Mouse (Mus musculus) stomach, embryonic 16.5 days (tissue): ENCODE measurements around the gene Rtn4rl2. TPM values are rescaled to one million over a fixed set of nuclear protein-coding genes. Genes with fewer than 3 reads are reported as not detected.
"Not testable (repeated sequence)": the region's sequence is repeated elsewhere in the genome, so short reads cannot be mapped to it uniquely, and the experiment has no call there.

Source experiments
- ATAC-seq: fragments of 200-750 bp; cut with Nextera tagmentation; 2 replicates; pipeline ENCODE4 v1.8.0; 2017; ENCODE audit warnings: moderate number of reproducible peaks, moderate TSS enrichment; ENCODE audit not compliant: insufficient read depth, low FRiP score
- H3K27ac ChIP-seq: fragments of 300-500 bp; sonication (generic); 2 replicates; pipeline ENCODE4 v1.5.1; 2014; ENCODE audit warnings: low read length
- H3K27me3 ChIP-seq: fragments of 300-500 bp; sonication (generic); 2 replicates; pipeline ENCODE4 v1.6.1; 2014; ENCODE audit warnings: low read length, control low read depth, mixed read lengths; ENCODE audit not compliant: control insufficient read depth, insufficient read depth
- H3K36me3 ChIP-seq: fragments of 300-500 bp; sonication (generic); 2 replicates; pipeline ENCODE4 v1.6.1; 2014; ENCODE audit warnings: low read length; ENCODE audit not compliant: control insufficient read depth, insufficient read depth
- H3K4me1 ChIP-seq: fragments of 300-500 bp; sonication (generic); 2 replicates; pipeline ENCODE4 v1.6.1; 2014; ENCODE audit warnings: low read length, control low read depth, mixed read lengths; ENCODE audit not compliant: control insufficient read depth, insufficient read depth
- H3K4me2 ChIP-seq: fragments of 300-500 bp; sonication (generic); 2 replicates; pipeline ENCODE4 v1.6.1; 2014; ENCODE audit warnings: low read depth, low read length, mixed read lengths
- H3K4me3 ChIP-seq: fragments of 300-500 bp; sonication (generic); replicated peaks from 2 replicates; pipeline ENCODE4 v1.5.1; 2014; ENCODE audit warnings: mild to moderate bottlenecking, low read length
- H3K9ac ChIP-seq: fragments of 300-500 bp; sonication (generic); 2 replicates; pipeline ENCODE4 v1.6.1; 2014; ENCODE audit warnings: low read length
- H3K9me3 ChIP-seq: fragments of 300-500 bp; sonication (generic); replicated peaks from 2 replicates; pipeline ENCODE4 v1.6.1; 2016; ENCODE audit warnings: low read length, control low read depth; ENCODE audit not compliant: control insufficient read depth
- WGBS: fragments of 180-500 bp; shearing (Covaris S2); extraction: QIAGEN DNeasy Blood & Tissue Kit; methylation state at CpG from one replicate; pipeline ENCODE4 v1.1.7; 2014; 5-methylcytosine and 5-hydroxymethylcytosine counted together
- polyA plus RNA-seq: library from polyadenylated mRNA; unstranded; fragments of >200 nt; fragmentation: Nextera tagmentation; extraction: Ambion mirVana; gene quantifications from 2 replicates; pipeline ENCODE4 v1.2.1, GENCODE M21; 2015

The Rtn4rl2 gene
- polyA plus RNA-seq, 1 experiment from 2014 or later = 0.37 TPM

- peaks cover 8% of the 10 kb centered on the region; the same call in 1 of the 2 replicates for H3K4me1 ChIP-seq
- no peak overlapping the region for H3K4me2 ChIP-seq
- H3K27ac ChIP-seq = no peak overlapping the region
- no peaks in the 10 kb centered on the region for H3K27me3 ChIP-seq
- H3K4me3 ChIP-seq = no peak overlapping the region
- WGBS = 53% methylated on average over 5 of the region's 5 CpGs
- H3K36me3 ChIP-seq = no peaks in the 10 kb centered on the region
- no peak overlapping the region for H3K9ac ChIP-seq
- ATAC-seq = no peak
- no peaks in the 10 kb centered on the region for H3K9me3 ChIP-seq
These were observed 27.4 kb upstream of the Rtn4rl2 start for GRCm38 (mm10) chr2:84913881-84914280.

GRCm38 (mm10) chr2:84912722-84913121 lies 26.2 kb upstream of the Rtn4rl2 start:
- no peak for ATAC-seq
- no peak overlapping the region for H3K4me2 ChIP-seq

GRCm38 (mm10) chr2:84896686-84897085 lies 10.2 kb upstream of the Rtn4rl2 start:
- not testable (repeated sequence) for H3K27me3 ChIP-seq, H3K9ac ChIP-seq, ATAC-seq, H3K27ac ChIP-seq, H3K9me3 ChIP-seq, H3K4me3 ChIP-seq, H3K36me3 ChIP-seq, H3K4me1 ChIP-seq, H3K4me2 ChIP-seq
- 89% methylated on average over 6 of the region's 6 CpGs for WGBS

More at GRCm38 (mm10) chr2:84912722-84913121, 26.2 kb upstream of the Rtn4rl2 start:
- no peaks in the 10 kb centered on the region for H3K9me3 ChIP-seq
- no peak overlapping the region for H3K27ac ChIP-seq
- no peaks in the 10 kb centered on the region for H3K27me3 ChIP-seq
- peaks cover 4% of the 10 kb centered on the region; the same call in 1 of the 2 replicates for H3K4me1 ChIP-seq
- no peaks in the 10 kb centered on the region for H3K36me3 ChIP-seq
- no peak overlapping the region for H3K9ac ChIP-seq
- WGBS = 20% methylated on average over 3 of the region's 3 CpGs
- no peak overlapping the region for H3K4me3 ChIP-seq

- Histone ChIP-seq H3K36me3 (no peaks in the 10 kb centered on the region), H3K4me2 (no peak overlapping the region), H3K4me3 (no peak overlapping the region), H3K4me1 (no peaks in the 10 kb centered on the region), H3K9ac (no peak overlapping the region), H3K27me3 (no peaks in the 10 kb centered on the region), H3K9me3 (no peaks in the 10 kb centered on the region), H3K27ac (no peak overlapping the region)
- WGBS = 22% methylated on average over 4 of the region's 4 CpGs
- ATAC-seq = no peak
These were observed 9.1 kb upstream of the Rtn4rl2 start for GRCm38 (mm10) chr2:84895495-84896198.

GRCm38 (mm10) chr2:84893359-84893758 lies 6.8 kb upstream of the Rtn4rl2 start:
- Histone ChIP-seq H3K27ac (no peak overlapping the region), H3K9me3 (no peaks in the 10 kb centered on the region), H3K27me3 (peaks cover 9% of the 10 kb centered on the region), H3K4me1 (peaks cover 9% of the 10 kb centered on the region; the same call in 1 of the 2 replicates), H3K4me3 (no peak overlapping the region), H3K4me2 (no peak overlapping the region), H3K9ac (no peak overlapping the region), H3K36me3 (no peaks in the 10 kb centered on the region)
- WGBS = 50% methylated on average over 6 of the region's 6 CpGs
- ATAC-seq = no peak

GRCm38 (mm10) chr2:84890045-84890340 lies 3.5 kb upstream of the Rtn4rl2 start:
- Histone ChIP-seq H3K4me3 (no peak overlapping the region), H3K27ac (no peak overlapping the region), H3K9ac (no peak overlapping the region), H3K36me3 (no peaks in the 10 kb centered on the region), H3K9me3 (no peaks in the 10 kb centered on the region), H3K27me3 (peaks cover 41% of the 10 kb centered on the region), H3K4me1 (peaks cover 23% of the 10 kb centered on the region), H3K4me2 (no peak overlapping the region)
- 4% methylated on average over 5 of the region's 5 CpGs for WGBS
- 0 out of 2 replicates have a peak, but pooled peaks have one; percentile 45 for ATAC-seq

GRCm38 (mm10) chr2:84889316-84890044 lies 3.0 kb upstream of the Rtn4rl2 start:
- Histone ChIP-seq H3K9me3 (no peaks in the 10 kb centered on the region), H3K4me1 (peaks cover 23% of the 10 kb centered on the region), H3K9ac (peak overlapping the region; percentile 49; the same call in 1 of the 2 replicates), H3K27me3 (peaks cover 46% of the 10 kb centered on the region), H3K36me3 (no peaks in the 10 kb centered on the region), H3K4me3 (peak overlapping the region; percentile 30), H3K27ac (no peak overlapping the region), H3K4me2 (peak overlapping the region; percentile 78)
- WGBS = 13% methylated on average over 14 of the region's 14 CpGs
- no peak for ATAC-seq

- H3K9ac ChIP-seq = peak overlapping the region; percentile 49; the same call in 1 of the 2 replicates
- H3K4me2 ChIP-seq = peak overlapping the region; percentile 78
- peak overlapping the region; percentile 30 for H3K4me3 ChIP-seq
- H3K36me3 ChIP-seq = no peaks in the 10 kb centered on the region
- WGBS = 3% methylated on average over 28 of the region's 28 CpGs
- H3K27ac ChIP-seq = no peak overlapping the region
- ATAC-seq = no peak
- H3K27me3 ChIP-seq = peaks cover 53% of the 10 kb centered on the region
- no peaks in the 10 kb centered on the region for H3K9me3 ChIP-seq
- peaks cover 23% of the 10 kb centered on the region for H3K4me1 ChIP-seq
These were observed 2.3 kb upstream of the Rtn4rl2 start for GRCm38 (mm10) chr2:84888657-84889315.
